Mouse (Mus musculus) T-helper 2 cell (primary cell): ENCODE measurements around the gene Fasn.

Experiments used
- in situ Hi-C: fragments of 300-600 bp; cut with MboI, MseI; formaldehyde crosslinking; loops from one replicate; pipeline ENCODE4 v1.15.1; 2025; ENCODE audit warnings: high pct_unique_total_duplicates

The Fasn gene

DNA sequence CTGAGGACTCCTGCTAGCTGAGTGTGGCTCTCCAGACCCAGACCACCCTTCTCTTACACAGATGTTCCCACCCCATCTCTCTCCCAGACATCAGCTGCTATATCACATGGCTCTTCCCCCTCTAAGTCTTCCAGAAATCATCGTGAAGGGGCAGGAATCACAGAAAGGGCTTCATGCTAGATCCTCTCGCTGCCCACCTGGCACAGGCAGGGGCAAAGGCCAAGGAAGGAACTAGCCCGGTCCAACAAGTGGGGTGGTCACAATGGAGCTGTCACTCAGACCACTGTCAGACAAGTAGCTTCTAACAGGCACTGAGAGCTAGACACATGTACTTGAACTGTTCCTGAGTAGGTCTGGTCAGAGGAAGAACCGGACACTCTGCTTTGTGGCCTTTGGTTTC is 4.1 kb upstream of the Fasn start:
- in situ Hi-C loops = no loop called here

- in situ Hi-C loops = no loop called here
Measured at GRCm38 (mm10) chr11:120826016-120826953, 1.9 kb upstream of the Fasn start.

GRCm38 (mm10) chr11:120825289-120825863 is 1.0 kb upstream of the Fasn start:
- in situ Hi-C loops = no loop called here

GRCm38 (mm10) chr11:120824787-120825288 is 491 bp upstream of the Fasn start:
- in situ Hi-C loops = loop anchor here (5.0 kb wide), 1 partner anchor 127 kb away; no protein-coding TSS in a partner anchor

- in situ Hi-C loops = loop anchor here (5.0 kb wide), 1 partner anchor 129 kb away; no protein-coding TSS in a partner anchor
Measured at GRCm38 (mm10) chr11:120823551-120823947, 798 bp downstream of the Fasn start.

DNA sequence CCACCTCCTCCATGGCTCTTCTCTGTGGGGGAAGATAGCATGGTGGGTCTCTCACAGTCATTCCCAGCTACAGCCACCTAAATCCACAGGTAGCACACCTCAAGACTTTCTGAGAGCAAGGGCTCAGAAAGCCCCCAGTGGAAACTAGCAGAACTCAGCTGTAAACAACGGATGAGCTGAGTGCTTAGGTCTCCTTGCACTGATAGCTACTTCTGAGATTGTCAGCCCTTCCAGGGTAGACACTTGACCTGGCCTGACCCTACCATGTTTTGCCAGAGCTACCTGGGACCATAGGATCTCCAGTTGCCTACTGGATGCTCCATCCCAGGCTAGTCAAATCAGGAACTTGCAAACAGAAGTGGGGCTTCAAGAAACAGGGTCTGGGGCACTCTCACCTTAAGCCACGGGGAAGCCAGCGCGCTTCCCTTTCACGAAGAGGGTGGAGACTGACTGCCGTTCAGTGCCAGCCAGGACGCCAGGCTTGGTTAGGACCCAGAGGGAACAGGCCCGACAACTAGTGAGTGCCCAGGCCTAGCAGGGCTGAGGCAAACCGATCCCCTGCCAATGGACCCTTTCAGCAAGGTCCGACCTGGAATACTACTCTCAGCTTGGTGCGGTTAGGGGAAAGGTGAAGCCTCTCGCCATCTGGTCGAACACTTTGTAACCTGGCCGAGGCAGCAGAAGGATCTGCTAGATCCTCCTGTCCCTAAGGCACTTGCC is 1.4 kb downstream of the Fasn start:
- in situ Hi-C loops = loop anchor here (5.0 kb wide), 1 partner anchor 129 kb away; no protein-coding TSS in a partner anchor

- in situ Hi-C loops = loop anchor here (5.0 kb wide), 1 partner anchor 130 kb away; no protein-coding TSS in a partner anchor
Measured at GRCm38 (mm10) chr11:120822321-120822720, 2.0 kb downstream of the Fasn start.

GRCm38 (mm10) chr11:120821076-120821922 is 3.0 kb downstream of the Fasn start:
- in situ Hi-C loops = loop anchor here (5.0 kb wide), 1 partner anchor 131 kb away; no protein-coding TSS in a partner anchor

DNA sequence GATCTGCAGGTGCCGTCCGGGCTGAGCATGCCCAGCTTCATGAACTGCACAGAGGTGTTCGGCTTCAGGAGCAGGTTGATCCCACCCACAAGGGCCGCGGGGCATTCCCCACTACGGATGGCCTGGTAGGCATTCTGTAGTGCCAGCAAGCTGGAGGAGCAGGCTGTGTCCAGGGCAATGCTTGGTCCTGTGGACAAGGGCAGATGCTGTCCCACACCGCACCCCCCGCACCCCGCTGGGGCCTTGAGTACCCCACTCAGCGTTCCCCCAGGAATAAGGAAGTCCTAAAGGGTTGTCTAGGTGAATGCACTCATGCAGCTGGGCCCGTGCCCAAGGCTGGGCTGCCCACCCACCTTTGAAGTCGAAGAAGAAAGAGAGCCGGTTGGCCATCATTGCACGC is 3.8 kb downstream of the Fasn start:
- in situ Hi-C loops = loop anchor here (5.0 kb wide), 1 partner anchor 132 kb away; no protein-coding TSS in a partner anchor

- in situ Hi-C loops = no loop called here
Measured at GRCm38 (mm10) chr11:120819556-120819955, 4.8 kb downstream of the Fasn start.

- in situ Hi-C loops = no loop called here
Measured at GRCm38 (mm10) chr11:120818251-120818650, 6.1 kb downstream of the Fasn start.

DNA sequence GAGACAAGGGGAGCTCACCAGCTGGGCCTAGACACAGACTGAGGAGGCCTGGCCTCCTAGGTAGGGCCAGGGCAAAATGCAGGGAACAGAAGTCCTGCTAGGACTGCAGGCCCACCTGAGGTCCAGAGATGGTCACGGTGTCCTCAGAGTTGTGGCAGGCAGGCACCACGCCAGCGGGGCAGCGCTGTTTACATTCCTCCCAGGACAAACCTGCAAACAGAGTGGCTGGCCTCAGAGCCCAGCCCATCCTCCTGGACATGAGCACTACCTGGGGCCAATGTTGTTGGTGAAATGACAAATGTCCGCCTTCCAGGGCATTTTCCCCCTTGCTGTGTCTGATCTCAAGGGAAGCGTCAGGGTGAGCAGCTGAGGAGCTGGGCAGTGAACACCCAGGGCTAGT is 7.0 kb downstream of the Fasn start:
- in situ Hi-C loops = no loop called here

DNA sequence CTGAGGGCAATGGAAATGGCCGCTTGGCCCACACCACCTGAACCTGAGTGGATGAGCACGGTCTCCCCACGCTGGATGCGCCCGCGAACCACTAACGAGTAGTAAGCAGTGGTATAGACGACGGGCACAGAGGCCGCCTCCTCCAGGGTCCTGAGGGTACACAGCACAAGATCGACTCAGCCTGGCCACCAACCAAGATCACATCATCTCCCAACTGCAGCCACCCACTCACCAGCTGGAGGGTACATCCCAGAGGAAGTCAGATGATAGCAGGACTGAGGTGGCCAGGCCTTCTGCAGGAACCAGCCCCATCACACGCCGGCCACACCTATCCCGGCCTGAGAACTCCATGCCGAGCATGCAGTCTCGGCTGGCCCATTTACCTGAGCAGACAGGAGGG is 12.3 kb downstream of the Fasn start:
- in situ Hi-C loops = no loop called here

GRCm38 (mm10) chr11:120808010-120808409 is 16.3 kb downstream of the Fasn start:
- in situ Hi-C loops = no loop called here

DNA sequence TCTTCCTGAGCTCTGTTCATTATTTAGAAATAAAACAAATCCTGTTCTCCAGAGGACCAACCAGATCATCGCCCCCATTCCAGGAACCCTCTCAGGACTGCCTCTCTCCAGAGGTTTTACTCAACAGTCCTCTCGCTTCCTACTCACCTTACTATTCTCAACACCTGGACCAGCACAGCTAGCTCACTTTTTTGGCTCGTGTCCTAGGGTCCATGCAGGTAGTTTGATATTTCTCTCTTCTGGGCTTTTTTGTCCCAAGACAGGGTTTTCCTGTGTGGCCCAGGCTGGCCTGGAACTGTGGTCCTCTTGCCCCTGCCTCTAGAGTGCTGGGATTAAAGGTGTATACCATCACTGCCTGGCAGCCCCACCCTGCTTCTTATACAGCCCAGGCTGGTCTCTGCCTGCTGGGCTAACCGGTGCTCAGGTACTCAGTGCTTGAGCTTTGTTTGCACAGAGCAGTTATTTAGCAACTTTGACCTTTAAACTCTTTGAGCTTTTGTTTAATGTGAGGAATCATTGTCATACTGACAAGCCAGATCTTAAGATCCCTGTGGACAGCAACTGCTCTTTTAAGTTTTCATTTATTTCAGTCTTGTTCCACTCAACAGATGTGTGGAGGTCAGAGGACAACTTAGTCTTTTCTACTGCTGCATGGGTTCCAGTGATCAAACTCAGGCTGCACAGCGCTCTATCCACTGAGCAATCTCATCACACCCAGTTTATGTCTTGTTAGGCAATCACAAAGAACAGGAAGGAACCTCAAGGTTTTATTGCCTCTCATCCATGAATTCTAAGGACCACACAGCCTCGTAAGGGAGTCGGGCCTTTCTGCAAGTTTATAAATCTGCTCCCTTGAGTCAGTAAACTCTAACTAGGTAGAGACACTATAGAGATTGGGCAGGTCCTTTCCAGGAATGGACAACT is 18.7 kb downstream of the Fasn start:
- in situ Hi-C loops = no loop called here

- in situ Hi-C loops = no loop called here
Measured at GRCm38 (mm10) chr11:120804769-120805168, 19.6 kb downstream of the Fasn start.

DNA sequence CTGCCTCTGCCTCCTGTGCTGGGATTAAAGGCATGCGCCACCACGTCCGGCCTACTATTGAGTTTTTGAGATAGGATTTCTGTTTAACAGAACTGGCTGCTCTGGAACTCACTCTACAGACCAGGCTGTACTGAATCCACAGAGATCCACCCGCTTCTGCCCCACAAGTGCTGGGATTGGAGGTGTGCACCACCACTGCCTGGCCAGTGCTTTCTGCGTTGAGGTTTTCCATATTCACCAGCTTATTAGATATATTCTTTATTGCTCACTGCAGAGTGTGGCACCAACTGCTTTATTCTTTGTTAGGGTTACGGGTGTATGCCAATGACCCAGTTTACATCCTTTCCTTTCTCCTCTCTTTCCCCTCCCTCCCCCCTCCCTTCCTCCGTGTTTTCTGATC is 20.1 kb downstream of the Fasn start:
- in situ Hi-C loops = no loop called here

- in situ Hi-C loops = no loop called here
Measured at GRCm38 (mm10) chr11:120800061-120800904, 24.1 kb downstream of the Fasn start.
